Mouse (Mus musculus) midbrain, postnatal 0 days (tissue): ENCODE results near the gene Gas2. TPM values are rescaled to one million over a fixed set of nuclear protein-coding genes. Genes with fewer than 3 reads are reported as not detected.

Source experiments
- ATAC-seq: fragments of 200-750 bp; cut with Nextera tagmentation; 2 replicates; pipeline ENCODE4 v1.8.0; 2017; ENCODE audit warnings: moderate number of reproducible peaks, mild to moderate bottlenecking, moderate TSS enrichment, moderate library complexity; ENCODE audit not compliant: low FRiP score
- DNase-seq: peaks from one replicate; pipeline ENCODE4 v3.0.0-alpha.2; 2015; ENCODE audit warnings: low spot score
- H3K27ac ChIP-seq: fragments of 300-500 bp; sonication (generic); 2 replicates; pipeline ENCODE4 v1.5.1; 2014; ENCODE audit warnings: low read depth, mild to moderate bottlenecking, low read length, mixed read lengths
- H3K27me3 ChIP-seq: fragments of 300-500 bp; sonication (generic); 2 replicates; pipeline ENCODE4 v1.6.1; 2014; ENCODE audit warnings: low read length, control low read depth, mixed read lengths; ENCODE audit not compliant: insufficient read depth
- H3K36me3 ChIP-seq: fragments of 300-500 bp; sonication (generic); 2 replicates; pipeline ENCODE4 v1.6.1; 2014; ENCODE audit warnings: low read length, control low read depth, mixed read lengths; ENCODE audit not compliant: insufficient read depth
- H3K4me1 ChIP-seq: fragments of 300-500 bp; sonication (generic); 2 replicates; pipeline ENCODE4 v1.6.1; 2014; ENCODE audit warnings: mild to moderate bottlenecking, control low read depth, antibody characterized with exemption, low read length, mixed read lengths; ENCODE audit not compliant: insufficient read depth
- H3K4me2 ChIP-seq: fragments of 300-500 bp; sonication (generic); 2 replicates; pipeline ENCODE4 v1.6.1; 2014; ENCODE audit warnings: low read depth, mild to moderate bottlenecking, low read length, mixed read lengths; ENCODE audit not compliant: poor library complexity, severe bottlenecking
- H3K4me3 ChIP-seq: fragments of 300-500 bp; sonication (generic); 2 replicates; pipeline ENCODE4 v1.5.1; 2014; ENCODE audit warnings: low read depth, mild to moderate bottlenecking, low read length, moderate library complexity
- H3K9ac ChIP-seq: fragments of 300-500 bp; sonication (generic); replicated peaks from 2 replicates; pipeline ENCODE4 v1.6.1; 2014; ENCODE audit warnings: mild to moderate bottlenecking, low read length, moderate library complexity, mixed read lengths; ENCODE audit not compliant: poor library complexity, severe bottlenecking
- H3K9me3 ChIP-seq: fragments of 300-500 bp; sonication (generic); 2 replicates; pipeline ENCODE4 v1.6.1; 2016; ENCODE audit warnings: low read length, control low read depth
- CTCF ChIP-seq: IDR thresholded peaks from 2 replicates; pipeline ENCODE4 v1.5.1; 2016; ENCODE audit warnings: antibody characterized with exemption, mild to moderate bottlenecking
- WGBS: fragments of 180-500 bp; shearing (Covaris S2); extraction: QIAGEN DNeasy Blood & Tissue Kit; methylation state at CpG from one replicate; pipeline ENCODE4 v1.1.7; 2014; 5-methylcytosine and 5-hydroxymethylcytosine counted together
- polyA plus RNA-seq: library from polyadenylated mRNA; unstranded; fragments of >200 nt; fragmentation: Nextera tagmentation; extraction: Ambion mirVana; gene quantifications from 2 replicates; pipeline ENCODE4 v1.2.1, GENCODE M21; 2015
- total RNA-seq: library from RNA; depleted of rRNA; stranded (reverse); fragments of >200 nt; gene quantifications from 2 replicates; pipeline ENCODE4 v1.2.3, GENCODE M21; 2014

Gas2 gene
- total and polyA plus RNA-seq, 2 experiments from 2014 or later: 15.0 to 17.5 TPM

DNA sequence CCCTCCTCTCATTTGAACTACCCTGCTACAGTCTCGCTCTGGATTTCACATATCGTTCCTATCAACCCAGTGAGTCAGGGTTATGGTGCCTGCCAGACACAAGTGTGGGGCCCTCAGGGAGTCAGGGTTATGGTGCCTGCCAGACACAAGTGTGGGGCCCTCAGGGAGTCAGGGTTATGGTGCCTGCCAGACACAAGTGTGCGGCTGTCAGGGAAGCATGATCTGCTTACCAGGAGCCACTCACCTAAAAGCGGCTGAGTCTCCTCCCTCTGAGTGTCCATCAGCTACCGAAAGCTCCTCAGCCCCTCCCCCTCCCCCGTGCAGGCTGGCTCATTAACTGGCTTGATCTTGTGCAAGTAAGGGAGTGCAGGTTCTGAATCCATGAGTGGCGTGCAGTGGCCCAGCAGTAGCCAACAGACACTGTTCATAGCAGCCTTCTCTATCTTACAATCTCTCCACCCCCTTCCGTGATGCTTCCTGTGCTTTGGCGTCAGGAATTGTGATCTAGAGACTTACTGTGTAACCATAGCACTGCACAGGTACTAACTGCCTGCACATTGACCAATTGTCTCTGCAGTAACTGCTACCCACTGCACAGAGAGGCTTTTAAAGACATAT, 93.7 kb downstream of the Gas2 start:
- TF ChIP-seq CTCF: no peak
- WGBS: 41% methylated on average over 9 of the region's 9 CpGs
- peak; percentile 4 for DNase-seq

DNA sequence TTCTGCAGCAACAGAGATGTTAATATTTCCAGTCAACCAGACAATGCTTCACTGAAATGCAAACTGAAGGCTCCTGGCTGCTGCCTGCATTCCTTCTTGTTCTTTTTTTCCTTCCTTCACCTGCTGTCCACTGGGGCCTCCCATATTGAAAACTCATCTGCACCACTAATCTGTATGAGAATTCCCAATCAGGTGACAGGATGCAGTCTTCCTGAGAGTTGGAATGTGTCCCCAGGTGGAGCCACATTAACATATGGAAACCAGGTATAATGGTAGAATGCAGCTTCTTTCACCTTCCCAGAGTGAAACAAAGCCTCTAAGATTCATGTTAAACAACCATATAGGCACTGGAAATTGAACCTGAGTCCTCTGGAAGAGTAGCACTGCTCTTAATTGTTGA, 96.0 kb downstream of the Gas2 start:
- no peak overlapping the region for H3K27ac ChIP-seq
- no peak overlapping the region for H3K9ac ChIP-seq
- H3K4me1 ChIP-seq: peaks cover 4% of the 10 kb centered on the region; the same call in 1 of the 2 replicates
- H3K4me3 ChIP-seq: no peak overlapping the region
- DNase-seq: no peak
- H3K4me2 ChIP-seq: no peak overlapping the region
- no peaks in the 10 kb centered on the region for H3K27me3 ChIP-seq
- no peak for TF ChIP-seq CTCF
- H3K9me3 ChIP-seq: no peaks in the 10 kb centered on the region
- no peak for ATAC-seq
- 0 out of 2 replicates have a peak, but pooled peaks cover 2% of the 10 kb centered on the region for H3K36me3 ChIP-seq

More for the DNA sequence above, 93.7 kb downstream of the Gas2 start:
- Histone ChIP-seq H3K36me3 (0 out of 2 replicates have a peak, but pooled peaks cover 2% of the 10 kb centered on the region), H3K9me3 (no peaks in the 10 kb centered on the region), H3K4me3 (no peak overlapping the region), H3K4me1 (0 out of 2 replicates have a peak, but pooled peaks cover 4% of the 10 kb centered on the region), H3K27me3 (no peaks in the 10 kb centered on the region), H3K9ac (no peak overlapping the region), H3K27ac (0 out of 2 replicates have a peak overlapping the region, but pooled peaks have one; percentile 43), H3K4me2 (no peak overlapping the region)
- ATAC-seq: peak; percentile 31; the same call in 1 of the 2 replicates

DNA sequence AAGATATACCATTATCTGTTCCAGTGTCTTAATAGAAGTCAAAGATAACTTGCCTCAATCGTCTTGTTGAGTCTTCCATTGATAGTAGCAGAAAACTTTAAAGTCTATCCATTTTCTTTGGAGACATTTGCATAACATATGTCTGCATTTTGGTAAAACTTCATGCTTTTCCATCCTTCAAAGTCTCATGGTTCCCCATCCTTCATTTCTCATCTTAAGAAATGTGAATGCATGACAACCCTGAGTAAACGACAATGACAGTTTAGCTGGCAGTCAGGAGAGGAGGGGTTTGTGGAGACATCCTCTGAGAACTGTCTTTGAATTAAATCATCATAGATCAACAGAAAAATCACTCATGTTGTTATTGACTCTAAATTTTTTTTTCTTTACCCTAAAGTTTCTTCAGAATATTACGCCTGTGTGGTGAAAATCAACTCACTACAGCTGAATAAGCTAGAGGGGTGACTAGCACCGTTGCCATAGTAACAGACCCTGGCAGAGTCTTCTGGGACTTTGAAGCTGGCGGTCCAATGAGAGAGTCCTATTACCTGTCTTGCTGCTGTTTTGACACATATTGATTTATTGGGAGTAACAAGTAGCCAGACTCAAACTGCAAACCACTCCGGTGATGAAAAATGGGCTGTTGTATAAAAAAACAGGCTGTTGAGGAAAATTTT, 99.0 kb downstream of the Gas2 start:
- no peaks in the 10 kb centered on the region for H3K36me3 ChIP-seq
- no peak overlapping the region for H3K4me3 ChIP-seq
- H3K27ac ChIP-seq: peak overlapping the region; percentile 55
- peaks cover 4% of the 10 kb centered on the region; the same call in 1 of the 2 replicates for H3K4me1 ChIP-seq
- DNase-seq (peak; percentile 82), ATAC-seq (peak; percentile 77; the same call in 1 of the 2 replicates)
- no peaks in the 10 kb centered on the region for H3K27me3 ChIP-seq
- WGBS: 32% methylated on average over 6 of the region's 6 CpGs
- no peak overlapping the region for H3K4me2 ChIP-seq
- no peak overlapping the region for H3K9ac ChIP-seq
- no peak for TF ChIP-seq CTCF
- no peaks in the 10 kb centered on the region for H3K9me3 ChIP-seq

DNA sequence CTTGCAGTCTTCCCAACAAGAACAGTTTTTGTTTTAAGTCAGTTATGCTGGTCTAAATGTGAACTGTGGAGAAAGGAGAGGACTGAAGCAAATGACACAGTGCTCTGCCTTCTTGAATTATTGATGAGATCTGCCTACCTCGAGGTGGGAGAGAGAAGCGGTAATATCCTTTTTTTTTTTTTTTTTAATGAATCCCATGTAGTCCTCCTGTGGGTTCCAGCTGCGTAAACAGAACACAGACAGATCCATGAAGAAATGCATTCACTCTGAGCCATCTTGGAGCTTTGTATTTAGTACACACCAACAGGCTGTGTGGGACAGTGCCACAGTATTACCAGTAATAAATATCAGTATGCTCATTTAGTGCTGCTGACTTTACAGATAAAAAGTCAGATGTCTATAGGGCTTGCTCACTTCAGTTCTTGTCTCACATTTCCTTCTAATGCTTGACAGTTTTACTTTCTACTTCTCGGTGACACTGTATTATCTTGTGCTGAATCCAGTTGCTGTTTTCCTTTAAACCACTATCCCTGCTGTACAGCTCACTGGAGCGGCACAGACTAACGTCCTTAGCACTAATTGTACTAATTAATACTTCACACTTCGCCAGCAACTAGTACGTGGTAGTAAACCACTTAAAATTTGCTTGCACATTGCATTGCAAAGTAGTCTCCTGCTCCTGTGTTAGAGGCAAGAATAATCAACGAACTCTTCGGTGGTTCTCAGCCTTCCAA, 100.6 kb downstream of the Gas2 start:
- no peaks in the 10 kb centered on the region for H3K9me3 ChIP-seq
- no peak overlapping the region for H3K27ac ChIP-seq
- no peak overlapping the region for H3K4me3 ChIP-seq
- H3K4me2 ChIP-seq: no peak overlapping the region
- H3K4me1 ChIP-seq: peaks cover 4% of the 10 kb centered on the region; the same call in 1 of the 2 replicates
- no peak overlapping the region for H3K9ac ChIP-seq
- DNase-seq: peak; percentile 6
- ATAC-seq: no peak
- TF ChIP-seq CTCF: no peak
- no peaks in the 10 kb centered on the region for H3K36me3 ChIP-seq
- WGBS: 39% methylated on average over 10 of the region's 10 CpGs
- H3K27me3 ChIP-seq: no peaks in the 10 kb centered on the region

DNA sequence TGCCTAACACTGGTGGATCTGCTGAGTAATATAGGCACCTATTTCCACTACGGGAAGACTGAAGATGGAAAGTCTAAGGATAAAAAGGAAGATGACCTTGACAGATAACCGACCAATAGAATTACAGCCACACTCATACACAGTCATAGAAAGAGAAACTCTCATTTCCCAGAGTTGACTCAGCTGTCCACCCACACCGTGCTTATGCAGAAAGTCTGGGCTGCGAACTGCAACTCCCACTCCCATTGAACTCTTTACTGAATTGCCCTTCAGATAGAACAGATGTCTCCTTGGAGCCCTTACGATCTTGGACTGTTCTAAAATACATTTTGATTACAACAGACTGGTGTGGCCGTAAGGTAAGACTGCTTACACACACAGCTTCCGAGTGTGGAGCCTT, 102.9 kb downstream of the Gas2 start:
- peaks cover 4% of the 10 kb centered on the region; the same call in 1 of the 2 replicates for H3K4me1 ChIP-seq
- no peak overlapping the region for H3K4me3 ChIP-seq
- no peak overlapping the region for H3K27ac ChIP-seq
- WGBS: 93% methylated on average over 7 of the region's 7 CpGs
- no peak overlapping the region for H3K9ac ChIP-seq
- H3K27me3 ChIP-seq: no peaks in the 10 kb centered on the region
- H3K4me2 ChIP-seq: no peak overlapping the region
- no peak for TF ChIP-seq CTCF
- H3K36me3 ChIP-seq: no peaks in the 10 kb centered on the region
- DNase-seq (no peak), ATAC-seq (no peak)
- H3K9me3 ChIP-seq: no peaks in the 10 kb centered on the region
